Mouse (Mus musculus): Measurements from ENCODE around the gene Ldha. TPM values are rescaled to one million over a fixed set of nuclear protein-coding genes. Genes with fewer than 3 reads are reported as not detected.
"Not testable (repeated sequence)": the region's sequence is repeated elsewhere in the genome, so short reads cannot be mapped to it uniquely, and the experiment has no call there.

The Ldha gene
- 283 and 320 TPM in 2 replicates for total RNA-seq (2021)
- long read RNA-seq, transcript Ldha-202 (8 exons, 1,588 nt), result major isoform, 1,252 of 1,461 reads
- long read RNA-seq, partial matches to known transcripts, result 179 of 1,461 reads
- long read RNA-seq, other reads (novel, unspliced or antisense), result 29 of 1,461 reads

GRCm38 (mm10) chr7:46840787-46841525 is at the start of gene Ldha:
TSS of gene Ldha (plus strand) at chr7:46841475.
- no peak for DNase-seq

GRCm38 (mm10) chr7:46793871-46794270 is 47.4 kb upstream of the Ldha start:
- DNase-seq, result no peak

- peak; percentile 99 for DNase-seq
These were observed 45.7 kb upstream of the Ldha start, which contains the start of the genes Hps5 and Gtf2h1 for GRCm38 (mm10) chr7:46795287-46796205. TSS of gene Hps5 (minus strand) at chr7:46796064. TSS of gene Gtf2h1 (plus strand) at chr7:46796103.

- no peak for DNase-seq
These were observed 45.0 kb upstream of the Ldha start for GRCm38 (mm10) chr7:46796206-46796679.

GRCm38 (mm10) chr7:46796779-46797178 is 44.5 kb upstream of the Ldha start:
- DNase-seq, result no peak

- DNase-seq, result no peak
These were observed 30.9 kb upstream of the Ldha start for GRCm38 (mm10) chr7:46810325-46810724.

- no peak for DNase-seq
These were observed 27.3 kb upstream of the Ldha start for GRCm38 (mm10) chr7:46814012-46814411.

GRCm38 (mm10) chr7:46820876-46821632 is 20.2 kb upstream of the Ldha start:
- not testable (repeated sequence) for DNase-seq

- DNase-seq, result no peak
These were observed 14.1 kb upstream of the Ldha start for GRCm38 (mm10) chr7:46827046-46827802.

- DNase-seq, result no peak
These were observed 13.5 kb upstream of the Ldha start for GRCm38 (mm10) chr7:46827803-46828184.

- peak; percentile 28 for DNase-seq
These were observed 11.4 kb upstream of the Ldha start for GRCm38 (mm10) chr7:46829911-46830310.

- DNase-seq, result no peak
These were observed 10.3 kb upstream of the Ldha start for GRCm38 (mm10) chr7:46830799-46831590.

GRCm38 (mm10) chr7:46831693-46832092 is 9.6 kb upstream of the Ldha start:
- no peak for DNase-seq

- DNase-seq, result not testable (repeated sequence)
These were observed 9.0 kb upstream of the Ldha start for GRCm38 (mm10) chr7:46832112-46832810.

GRCm38 (mm10) chr7:46833266-46833665 is 8.0 kb upstream of the Ldha start:
- no peak for DNase-seq

- no peak for DNase-seq
These were observed 7.5 kb upstream of the Ldha start for GRCm38 (mm10) chr7:46833670-46834255.

- no peak for DNase-seq
These were observed 6.2 kb upstream of the Ldha start for GRCm38 (mm10) chr7:46834994-46835610.

GRCm38 (mm10) chr7:46836357-46836756 is 4.9 kb upstream of the Ldha start:
- no peak for DNase-seq

- no peak for DNase-seq
These were observed 4.2 kb upstream of the Ldha start for GRCm38 (mm10) chr7:46837073-46837472.

Data from adrenal gland, postnatal 25 days (tissue).